Mouse (Mus musculus) liver, postnatal 0 days (tissue): Measurements from ENCODE around the gene Cers4. TPM values are rescaled to one million over a fixed set of nuclear protein-coding genes. Genes with fewer than 3 reads are reported as not detected.

Experiments
- ATAC-seq: fragments of 200-750 bp; cut with Nextera tagmentation; 2 replicates; pipeline ENCODE4 v1.8.0; 2017; ENCODE audit warnings: mild to moderate bottlenecking, moderate library complexity
- DNase-seq: peaks from one replicate; pipeline ENCODE4 v3.0.0-alpha.2; 2016
- H3K27ac ChIP-seq: fragments of 300-500 bp; sonication (generic); 2 replicates; pipeline ENCODE4 v1.5.1; 2014; ENCODE audit warnings: antibody characterized with exemption, moderate library complexity, mild to moderate bottlenecking, low read depth
- H3K27me3 ChIP-seq: fragments of 300-500 bp; sonication (generic); 2 replicates; pipeline ENCODE4 v1.6.1; 2014; ENCODE audit warnings: low read length, control low read depth, mixed read lengths; ENCODE audit not compliant: insufficient read depth
- H3K36me3 ChIP-seq: fragments of 300-500 bp; sonication (generic); replicated peaks from 2 replicates; pipeline ENCODE4 v1.6.1; 2014; ENCODE audit warnings: mild to moderate bottlenecking, control low read depth, low read length, moderate library complexity, mixed read lengths; ENCODE audit not compliant: insufficient read depth
- H3K4me1 ChIP-seq: fragments of 300-500 bp; sonication (generic); 2 replicates; pipeline ENCODE4 v1.6.1; 2014; ENCODE audit warnings: antibody characterized with exemption, mild to moderate bottlenecking, control low read depth; ENCODE audit not compliant: insufficient read depth
- H3K4me2 ChIP-seq: fragments of 300-500 bp; sonication (generic); 2 replicates; pipeline ENCODE4 v1.6.1; 2014; ENCODE audit warnings: low read depth, mild to moderate bottlenecking, low read length, moderate library complexity, mixed read lengths
- H3K4me3 ChIP-seq: fragments of 300-500 bp; sonication (generic); 2 replicates; pipeline ENCODE4 v1.5.1; 2014; ENCODE audit warnings: low read depth, low read length
- H3K9ac ChIP-seq: fragments of 300-500 bp; sonication (generic); replicated peaks from 2 replicates; pipeline ENCODE4 v1.6.1; 2014; ENCODE audit warnings: mild to moderate bottlenecking, moderate library complexity
- H3K9me3 ChIP-seq: fragments of 300-500 bp; sonication (generic); 2 replicates; pipeline ENCODE4 v1.6.1; 2016; ENCODE audit warnings: mild to moderate bottlenecking, control low read depth, low read length, mixed read lengths
- CTCF ChIP-seq: sonication (generic); IDR thresholded peaks from 2 replicates; pipeline ENCODE4 v1.5.1; 2016; ENCODE audit warnings: antibody characterized with exemption, low read depth
- EP300 ChIP-seq: IDR thresholded peaks from 2 replicates; pipeline ENCODE4 v1.6.1; 2016; ENCODE audit warnings: antibody characterized with exemption, low read depth, mild to moderate bottlenecking
- WGBS: fragments of 180-500 bp; shearing (Covaris S2); extraction: QIAGEN DNeasy Blood & Tissue Kit; methylation state at CpG from one replicate; pipeline ENCODE4 v1.1.7; 2014; ENCODE audit not compliant: insufficient replicate concordance; 5-methylcytosine and 5-hydroxymethylcytosine counted together
- polyA plus RNA-seq: library from polyadenylated mRNA; unstranded; fragments of >200 nt; fragmentation: Nextera tagmentation; extraction: Ambion mirVana; gene quantifications from 2 replicates; pipeline ENCODE4 v1.2.1, GENCODE M21; 2015

Cers4 gene
- polyA plus RNA-seq, 1 experiment from 2014 or later, result 3.9 TPM

DNA sequence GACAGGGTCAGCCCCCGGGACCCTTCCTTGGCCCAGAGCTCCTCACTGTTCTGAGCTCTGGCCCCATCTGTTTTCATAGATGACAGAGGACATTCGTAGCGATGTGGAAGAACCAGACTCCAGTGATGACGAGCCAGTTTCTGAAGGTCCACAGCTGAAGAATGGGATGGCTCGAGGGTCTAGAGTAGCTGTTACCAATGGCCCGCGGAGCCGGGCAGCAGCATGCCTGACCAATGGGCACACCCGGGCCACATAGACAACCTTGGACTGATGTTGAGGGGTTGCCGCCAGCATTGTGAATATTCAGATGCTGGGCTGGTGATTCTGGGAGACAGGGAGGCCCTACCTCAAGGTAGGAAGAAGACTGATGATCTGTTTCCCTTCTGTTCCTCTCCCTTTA lies 30.7 kb downstream of the Cers4 start:
- no peak for ATAC-seq
- no peaks in the 10 kb centered on the region for H3K9me3 ChIP-seq
- no peak for TF ChIP-seq CTCF
- TF ChIP-seq EP300, result no peak

More for the DNA sequence above, 30.7 kb downstream of the Cers4 start:
- no peaks in the 10 kb centered on the region for H3K27me3 ChIP-seq
- 85% methylated on average over 10 of the region's 10 CpGs for WGBS
- H3K27ac ChIP-seq, result no peak overlapping the region
- no peaks in the 10 kb centered on the region for H3K4me1 ChIP-seq
- no peak overlapping the region for H3K4me3 ChIP-seq
- DNase-seq, result no peak
- H3K4me2 ChIP-seq, result no peak overlapping the region
- no peaks in the 10 kb centered on the region for H3K36me3 ChIP-seq
- no peak overlapping the region for H3K9ac ChIP-seq

Other genes starting within 250 kb of the Cers4 start
- gene Tgfbr3l, start 244.8 kb upstream of the Cers4 start, polyA plus RNA-seq, result 0.97 and 2.3 TPM in 2 replicates
- gene Snapc2, start 239.9 kb upstream of the Cers4 start, polyA plus RNA-seq, result 12.6 and 13.7 TPM in 2 replicates
- 1.6 and 2.0 TPM in 2 replicates for gene Ctxn1, start 233.8 kb upstream of the Cers4 start, polyA plus RNA-seq
- 28.1 and 30.8 TPM in 2 replicates for gene Timm44, start 217.1 kb upstream of the Cers4 start, polyA plus RNA-seq
- gene Ccl25, start 167.8 kb upstream of the Cers4 start, polyA plus RNA-seq, result 4.0 and 5.5 TPM in 2 replicates
- gene Elavl1, start 167.6 kb upstream of the Cers4 start, polyA plus RNA-seq, result 57.6 and 59.6 TPM in 2 replicates
- gene Zfp958, start 120.1 kb downstream of the Cers4 start, polyA plus RNA-seq, result 4.2 and 4.3 TPM in 2 replicates